Mouse (Mus musculus) liver (tissue): Measurements from ENCODE around the gene Ptpn18.
A peak's percentile ranks its signal among the peaks of the same experiment; 100 is the strongest.
"Not testable (repeated sequence)": the region's sequence is repeated elsewhere in the genome, so short reads cannot be mapped to it uniquely, and the experiment has no call there.

ENCODE experiments used
- DNase-seq: peaks from one replicate; pipeline ENCODE4 v3.0.0-alpha.2; 2020; ENCODE audit warnings: mixed read lengths

The Ptpn18 gene

DNA sequence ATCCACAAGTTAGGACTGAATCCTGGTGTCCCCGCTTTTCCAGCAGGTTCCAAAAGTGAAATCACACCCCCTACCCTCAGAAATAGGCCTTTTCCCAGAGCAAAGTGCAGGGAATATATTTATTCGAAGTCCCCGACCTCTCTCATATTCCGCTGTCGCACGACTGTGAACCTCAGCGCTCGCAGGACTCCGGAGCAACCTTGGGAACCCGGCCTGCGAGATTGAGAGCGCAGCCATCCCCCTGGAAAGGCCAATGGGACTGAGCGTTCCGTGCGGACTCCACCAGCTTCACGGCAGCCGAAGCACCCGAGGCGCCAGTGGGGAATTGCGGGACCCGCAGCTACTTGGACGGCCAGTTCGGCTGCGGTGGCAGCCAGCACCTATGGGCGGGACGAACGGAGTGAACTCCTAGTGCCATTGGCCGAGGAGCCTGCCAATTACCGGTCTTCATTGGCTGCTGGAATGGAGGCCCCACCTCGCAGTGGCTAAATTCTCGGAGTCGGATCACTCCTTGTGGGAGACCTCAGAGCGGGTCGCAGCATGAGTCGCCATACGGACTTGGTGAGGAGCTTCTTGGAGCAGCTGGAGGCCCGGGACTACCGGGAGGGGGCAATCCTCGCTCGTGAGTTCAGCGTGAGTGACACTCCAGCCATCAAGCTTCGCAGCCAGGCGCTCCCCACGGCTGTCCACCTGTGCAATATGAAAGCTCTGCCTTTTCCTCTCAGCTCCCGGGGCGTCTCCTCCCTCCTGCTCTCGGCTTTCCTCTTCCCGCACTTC lies at the start of gene Ptpn18:
Gene Ptpn18, plus strand, starts transcription at position 479 of the 777 bp plus-strand sequence.
- DNase-seq, result peak; percentile 92

DNA sequence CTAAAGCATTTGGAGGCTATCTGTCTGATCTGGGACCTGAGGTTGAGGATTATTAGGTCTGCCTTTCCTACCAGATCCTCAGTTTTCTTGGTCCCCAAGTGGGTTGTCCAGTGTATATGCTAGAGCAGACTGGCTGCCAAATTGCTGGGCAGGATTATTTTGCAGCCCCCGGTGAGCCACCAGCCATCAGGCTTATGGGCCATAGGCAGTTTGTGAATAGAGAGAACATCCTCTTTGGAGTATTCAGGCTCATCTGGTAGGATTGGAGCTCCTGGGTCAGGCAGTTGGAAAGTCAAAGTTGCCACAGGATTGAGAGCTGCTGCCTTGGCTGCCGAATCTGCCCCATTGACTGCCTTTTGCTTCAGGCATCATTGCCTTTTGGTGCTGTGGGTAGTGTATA lies 31.1 kb upstream of the Ptpn18 start:
- DNase-seq, result no peak

DNA sequence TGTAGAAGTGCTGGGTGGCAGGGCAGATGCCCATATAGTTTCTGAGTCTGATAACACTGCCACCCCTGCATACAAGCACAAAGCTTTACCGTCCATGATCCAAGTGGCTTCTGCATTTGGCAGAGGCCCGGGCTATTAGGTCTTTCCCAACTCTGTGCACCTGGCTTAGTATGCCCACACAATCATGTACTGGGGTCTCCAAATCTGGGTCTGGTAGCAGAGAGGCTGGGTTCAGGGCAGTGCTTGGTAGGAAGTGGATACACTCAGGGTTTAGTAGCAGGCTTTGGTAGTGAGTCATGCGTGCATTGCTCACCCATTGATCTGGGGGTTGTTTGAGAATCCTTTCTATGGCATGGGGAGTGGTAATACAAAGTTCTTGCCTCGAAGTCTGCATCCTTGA lies 30.3 kb upstream of the Ptpn18 start:
- no peak for DNase-seq

DNA sequence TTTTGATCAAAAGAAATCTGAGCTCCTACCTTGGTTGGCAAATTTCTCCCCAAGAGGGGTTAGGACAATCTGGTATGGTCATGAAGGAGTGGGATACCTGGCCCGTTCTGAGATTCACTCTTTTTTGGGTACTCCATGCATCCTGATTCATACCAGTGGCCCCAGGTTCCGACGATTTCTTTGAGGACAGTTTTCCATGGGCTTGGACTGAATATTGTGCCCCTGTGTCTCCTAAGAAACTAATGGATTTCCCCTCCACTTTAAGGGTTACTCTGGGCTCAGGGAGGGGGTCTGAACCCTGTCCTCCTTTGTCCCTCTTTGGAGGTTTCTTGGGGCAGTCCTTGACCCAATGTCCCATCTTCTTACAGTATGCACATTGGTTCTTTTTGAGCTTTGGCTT lies 28.6 kb upstream of the Ptpn18 start:
- DNase-seq, result no peak

DNA sequence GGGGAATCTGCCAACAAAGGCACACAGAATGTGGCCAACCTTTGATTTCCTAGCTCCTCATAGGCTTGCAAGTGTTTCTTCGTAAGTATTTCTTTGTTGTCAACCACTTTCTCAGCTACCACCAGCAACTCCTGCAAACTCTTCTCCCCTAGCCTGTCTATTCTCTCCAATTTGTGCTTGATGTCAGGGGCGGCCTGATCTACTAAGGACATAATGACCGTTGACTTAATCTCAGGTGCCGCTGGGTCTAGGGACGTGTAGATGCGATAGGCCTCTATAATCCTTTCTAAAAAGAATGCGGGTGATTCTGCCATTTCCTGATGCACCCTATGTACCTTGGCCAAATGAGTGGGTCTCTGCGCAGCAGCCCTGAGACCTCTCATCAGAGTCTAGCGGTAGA lies 28.1 kb upstream of the Ptpn18 start:
- DNase-seq, result no peak

DNA sequence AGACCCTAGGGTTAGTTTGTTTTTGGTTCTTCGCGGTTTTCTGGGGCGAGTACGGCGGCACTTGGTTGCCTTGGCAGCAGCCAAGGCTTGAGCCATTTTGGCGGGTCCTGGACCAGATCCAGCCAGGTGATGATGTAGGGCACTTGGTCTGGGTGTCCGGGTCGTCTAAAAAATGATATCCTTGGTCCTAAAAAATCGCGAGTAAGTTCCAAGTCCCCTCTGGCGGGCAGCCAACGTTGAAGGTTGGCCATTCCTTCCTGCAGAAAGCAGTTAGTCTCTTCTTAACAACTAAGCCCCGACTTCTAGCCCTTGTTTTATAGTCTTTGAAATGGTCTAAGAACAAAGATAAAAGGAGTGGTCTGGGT lies 27.2 kb upstream of the Ptpn18 start:
- DNase-seq, result no peak

DNA sequence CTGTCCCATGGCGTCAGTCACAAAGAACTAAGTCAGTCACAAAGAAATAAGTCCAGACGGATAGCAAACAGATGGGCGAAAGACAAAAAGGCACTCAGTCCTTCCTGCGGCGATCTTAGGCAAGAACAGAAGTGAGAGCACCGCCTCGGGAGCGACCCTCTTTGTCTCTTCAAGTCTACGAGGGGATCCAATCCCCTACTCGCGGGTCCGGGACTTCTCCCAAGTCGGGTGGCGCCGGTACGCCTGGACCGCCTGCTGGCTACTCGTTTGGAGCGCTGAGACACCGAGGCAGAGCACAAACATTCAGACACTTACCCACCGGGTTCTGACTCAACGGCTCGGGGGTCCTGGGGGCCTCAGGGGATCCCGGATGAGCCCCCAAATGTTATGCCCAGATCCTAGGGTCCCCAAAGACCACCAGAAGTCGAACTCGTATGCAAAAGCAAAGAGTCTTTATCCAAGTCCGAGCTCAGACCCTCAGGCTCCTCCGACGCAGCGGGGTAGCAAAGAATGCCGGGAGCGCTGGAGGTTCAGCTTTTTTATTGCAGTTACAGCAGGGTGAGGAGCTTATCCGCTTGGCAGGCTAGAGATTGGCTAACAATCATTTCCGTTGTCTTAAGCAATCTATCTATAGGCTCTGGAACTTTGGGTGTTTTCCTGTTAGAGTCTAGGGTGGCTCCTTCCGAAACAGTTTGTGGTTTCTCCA lies 26.6 kb upstream of the Ptpn18 start:
- DNase-seq, result peak; percentile 49

DNA sequence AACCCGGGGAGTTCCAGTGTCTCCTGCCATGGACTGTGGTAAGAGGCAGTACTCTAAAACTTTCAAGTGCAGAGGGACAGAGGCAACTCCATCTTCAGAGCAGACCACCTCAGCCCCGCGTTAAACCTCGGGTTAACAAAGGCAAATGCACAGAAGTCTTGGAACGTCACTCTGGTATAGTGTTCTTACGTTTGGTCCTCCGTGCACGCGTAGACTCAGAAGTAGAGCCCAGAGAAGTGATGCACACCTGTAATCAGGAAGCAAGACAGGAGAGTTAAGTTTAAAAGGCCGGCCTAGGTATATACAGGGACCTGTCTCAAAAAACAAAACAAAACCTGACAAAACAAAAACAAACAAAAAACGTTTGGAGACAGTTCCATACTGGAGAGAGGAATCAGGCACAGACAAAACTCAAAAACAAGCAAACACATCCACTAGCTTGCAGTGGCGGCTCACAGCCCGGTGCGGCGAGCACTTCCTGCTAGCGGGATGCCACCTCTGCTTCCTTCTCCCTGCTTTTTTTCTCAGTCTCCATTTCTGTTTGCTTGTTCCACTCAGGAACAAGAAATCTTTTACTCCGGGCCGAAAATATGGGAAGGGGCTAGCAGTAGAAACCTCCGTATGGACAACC lies 25.6 kb upstream of the Ptpn18 start:
- DNase-seq, result peak; percentile 39

DNA sequence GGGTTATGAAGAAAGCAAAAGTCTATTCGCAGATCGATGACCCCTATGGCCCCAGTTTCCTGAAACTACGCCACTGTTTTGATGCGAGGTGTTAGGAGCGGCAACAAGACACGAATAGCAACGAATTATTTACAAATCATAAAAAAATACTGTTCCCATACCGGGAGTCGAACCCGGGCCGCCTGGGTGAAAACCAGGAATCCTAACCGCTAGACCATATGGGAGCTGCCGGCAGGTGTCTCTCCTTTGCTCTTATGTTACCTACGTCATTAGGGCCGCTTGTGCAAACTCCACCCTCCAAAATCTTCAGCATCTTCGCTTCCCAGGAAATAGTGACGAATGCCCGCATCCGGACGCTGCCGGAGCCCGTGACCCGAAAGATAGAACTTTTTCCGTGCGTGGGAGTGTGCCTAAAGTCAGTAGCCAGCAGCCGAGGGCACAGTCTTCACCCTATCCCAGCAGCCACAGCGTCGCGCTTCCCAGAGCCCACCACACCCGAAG lies 24.9 kb upstream of the Ptpn18 start:
- peak; percentile 90 for DNase-seq

DNA sequence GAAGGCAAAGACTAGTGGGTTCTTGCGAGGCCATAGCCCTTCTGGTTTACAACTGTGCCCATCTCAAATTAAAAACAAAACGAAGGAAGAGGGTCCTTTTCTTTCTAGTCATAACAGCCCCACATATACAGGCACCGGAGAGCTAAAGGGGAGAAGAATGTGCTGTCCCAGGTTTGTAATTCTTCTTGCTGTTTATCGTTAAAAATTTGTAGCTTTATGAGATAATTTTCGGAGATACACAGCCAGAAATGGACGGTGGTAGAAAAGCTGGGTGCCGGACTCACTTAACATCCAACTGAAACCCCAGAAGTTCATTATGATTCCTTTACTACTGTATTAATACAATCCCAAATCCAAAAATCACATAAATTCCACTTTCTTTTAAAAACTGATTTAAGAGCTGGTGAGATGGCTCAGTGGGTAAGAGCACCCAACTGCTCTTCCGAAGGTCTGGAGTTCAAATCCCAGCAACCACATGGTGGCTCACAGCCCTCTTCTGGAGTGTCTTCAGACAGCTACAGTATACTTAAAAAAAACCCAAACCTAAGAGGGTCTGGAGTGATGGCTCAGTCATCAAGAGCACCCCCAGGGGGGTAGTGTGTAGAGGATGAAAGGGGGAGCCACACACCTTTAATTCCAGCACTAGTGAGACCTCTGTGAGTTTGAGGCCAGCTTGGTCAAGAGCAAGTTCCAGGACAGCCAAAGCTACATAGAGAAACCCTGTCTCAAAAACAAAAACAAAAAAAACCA lies 24.0 kb upstream of the Ptpn18 start:
- DNase-seq, result no peak

DNA sequence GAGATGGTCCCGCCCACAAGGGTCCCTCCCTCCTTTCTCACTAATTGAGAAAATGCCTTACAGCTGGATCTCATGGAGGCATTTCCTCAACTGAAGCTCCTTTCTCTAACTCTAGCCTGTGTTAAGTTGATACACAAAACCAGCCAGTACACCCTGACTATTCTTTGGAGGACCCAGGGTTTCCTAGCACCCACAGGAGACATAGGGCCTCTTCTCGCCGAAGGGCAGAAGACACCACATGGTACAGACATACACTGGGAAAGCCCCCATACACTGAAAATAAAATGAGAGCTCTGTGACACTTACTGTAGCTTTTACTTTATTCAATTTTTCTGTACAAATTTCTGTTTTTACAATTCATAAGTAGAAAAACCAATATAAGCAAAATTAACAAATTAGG lies 23.2 kb upstream of the Ptpn18 start:
- DNase-seq, result no peak

DNA sequence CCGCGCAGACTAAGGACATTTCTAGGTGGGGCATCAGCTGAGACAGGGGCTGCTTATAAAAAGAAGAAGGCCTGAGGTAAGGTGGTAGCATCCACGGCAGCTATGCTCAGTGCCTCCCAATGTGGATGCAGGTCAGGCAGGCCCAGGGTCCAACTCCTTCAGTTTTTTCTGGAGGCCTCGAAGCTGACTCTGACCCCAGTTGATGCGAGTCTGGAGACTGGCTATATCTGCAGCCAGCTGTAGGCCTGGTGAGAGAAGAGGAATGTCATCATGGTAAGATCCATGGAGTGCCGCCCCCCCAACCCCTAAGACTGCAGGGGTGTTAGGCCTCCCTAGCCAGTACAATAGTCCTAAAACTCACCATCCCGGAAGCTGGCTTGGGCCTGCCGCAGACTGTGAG lies 22.2 kb upstream of the Ptpn18 start:
- not testable (repeated sequence) for DNase-seq

DNA sequence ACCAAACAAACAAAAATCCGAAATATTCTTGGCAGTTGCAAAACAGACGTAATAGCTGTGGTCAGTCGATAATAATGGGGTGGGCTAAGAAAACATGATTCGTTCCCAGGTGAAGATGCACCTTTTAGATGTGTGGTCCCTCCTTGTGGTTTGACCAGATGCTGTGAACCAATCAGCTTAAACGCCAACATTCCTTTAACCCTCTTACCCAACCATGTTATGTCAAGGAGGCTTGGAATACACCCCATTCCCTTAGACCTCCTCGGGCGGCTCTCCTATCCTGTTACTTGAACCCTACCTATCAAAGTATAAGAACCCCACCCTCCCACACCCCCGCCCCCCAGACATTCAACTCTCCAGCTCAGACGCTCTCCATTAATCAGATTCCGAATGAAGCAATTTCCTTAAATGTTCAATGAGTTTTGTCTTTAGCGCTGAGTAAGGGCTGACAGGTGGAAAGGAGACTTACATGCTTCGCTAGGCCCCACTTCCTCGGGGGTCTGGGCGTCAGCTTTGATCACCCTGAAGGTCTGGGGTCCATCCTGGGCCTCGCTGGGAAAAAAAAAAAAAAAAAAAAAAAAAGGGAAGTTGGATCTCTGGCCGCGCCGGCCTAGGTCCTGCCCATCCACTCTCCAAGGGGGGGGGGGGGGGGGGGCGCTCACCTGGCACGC lies 21.0 kb upstream of the Ptpn18 start:
- no peak for DNase-seq

DNA sequence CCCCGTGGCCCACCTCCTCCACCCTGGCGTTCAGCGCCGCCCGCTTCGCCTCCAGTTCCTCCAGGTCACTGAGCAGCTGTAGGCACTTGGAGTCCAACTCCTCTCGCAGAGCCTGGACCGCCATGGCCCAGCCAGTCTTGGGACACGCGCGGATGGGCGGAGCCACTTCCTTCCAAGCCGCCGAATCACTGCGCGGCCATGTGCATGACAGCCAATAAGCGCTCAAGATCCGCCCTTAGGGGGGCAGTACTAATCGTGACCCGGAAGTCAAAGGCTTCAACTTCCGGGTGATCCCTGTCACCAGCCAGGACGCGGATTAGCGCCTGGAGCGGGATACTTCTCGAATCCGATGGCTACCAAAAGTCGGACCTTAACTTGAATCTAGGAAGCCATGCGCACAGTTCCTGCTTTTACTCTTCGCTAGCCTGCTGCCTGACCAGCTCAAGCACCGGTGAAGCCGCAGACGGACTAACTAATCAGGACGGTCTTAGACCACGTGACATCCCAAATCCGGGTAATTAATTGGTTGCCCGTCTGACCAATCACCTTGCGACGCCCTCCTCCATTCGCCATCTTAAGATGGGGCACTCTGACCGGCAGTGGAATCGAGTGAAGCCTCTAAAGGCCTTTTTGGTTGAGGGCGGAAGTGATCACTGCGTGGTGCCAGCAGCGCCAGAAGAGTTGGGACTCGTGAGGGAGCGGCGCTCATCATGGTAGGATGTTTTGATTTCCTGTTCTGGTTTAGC lies 20.2 kb upstream of the Ptpn18 start, which contains the start of the genes Ccdc115 and Imp4:
Gene Ccdc115, minus strand, starts transcription at position 458 of the 746 bp plus-strand sequence.
Gene Imp4, plus strand, starts transcription at position 637 of the 746 bp plus-strand sequence.
- peak; percentile 97 for DNase-seq

DNA sequence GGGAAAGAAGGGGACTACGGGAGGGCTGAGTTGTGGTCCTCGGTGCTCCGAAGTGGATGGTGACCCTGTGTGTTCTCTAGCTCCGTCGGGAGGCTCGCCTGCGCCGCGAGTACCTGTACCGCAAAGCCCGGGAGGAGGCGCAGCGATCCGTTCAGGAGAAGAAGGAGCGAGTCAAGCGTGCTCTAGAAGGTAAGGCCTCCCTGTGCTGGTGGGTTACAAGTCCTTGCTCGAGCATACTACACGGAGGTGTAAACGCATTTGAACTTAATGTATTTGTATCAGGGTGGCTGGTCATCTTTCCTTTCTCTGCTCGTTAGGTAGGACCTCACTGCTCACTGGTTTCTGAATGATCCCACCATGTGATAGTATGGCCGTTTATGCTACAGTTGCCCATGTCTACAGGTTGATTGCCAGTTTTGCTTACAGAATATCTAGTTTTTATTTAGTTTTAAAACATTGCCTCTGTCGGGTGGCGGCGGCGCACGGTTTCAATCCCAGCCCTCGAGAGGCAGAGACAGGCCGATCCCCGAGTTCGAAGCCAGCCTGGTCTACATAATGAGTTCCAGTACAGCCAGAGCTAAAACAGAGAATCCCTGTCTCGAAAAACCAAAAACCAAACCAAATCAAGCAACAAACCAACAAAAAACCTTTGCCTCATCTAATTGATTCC lies 19.5 kb upstream of the Ptpn18 start:
- DNase-seq, result no peak

DNA sequence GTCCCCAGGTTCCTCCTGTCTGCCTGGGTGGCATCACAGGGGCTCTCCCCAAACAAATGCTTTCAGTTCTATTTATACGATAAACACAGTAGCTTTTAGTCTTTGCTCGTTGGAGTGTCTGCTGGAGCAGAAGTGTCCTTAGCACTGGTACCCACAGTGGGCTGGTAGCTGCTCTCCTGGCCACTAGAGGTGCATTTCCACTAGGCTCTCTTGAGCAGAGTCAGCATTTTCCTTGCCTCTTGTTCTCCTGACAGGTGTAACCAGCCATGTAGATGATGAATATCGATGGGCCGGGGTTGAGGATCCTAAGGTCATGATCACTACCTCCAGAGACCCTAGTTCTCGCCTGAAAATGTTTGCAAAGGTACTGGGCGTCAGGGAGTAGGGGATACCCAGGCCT lies 16.4 kb upstream of the Ptpn18 start:
- no peak for DNase-seq

DNA sequence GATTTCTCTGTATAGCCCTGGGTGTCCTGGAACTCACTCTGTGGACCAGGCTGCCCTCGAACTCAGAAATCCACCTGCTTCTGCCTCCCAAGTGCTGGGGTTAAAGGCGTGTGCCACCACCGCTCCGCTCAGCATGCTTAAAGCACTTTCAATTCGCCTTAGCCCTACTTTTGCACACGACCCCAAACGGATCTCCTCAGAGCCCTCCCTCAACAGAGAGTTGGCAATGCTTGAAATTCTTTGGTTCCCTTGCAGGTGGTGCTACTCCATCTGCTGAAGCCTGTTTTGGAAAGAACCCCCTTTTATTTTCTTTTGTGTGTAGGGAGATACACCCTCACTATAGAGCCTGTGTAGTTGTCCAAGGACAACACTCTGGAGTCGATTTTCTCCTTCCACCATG lies 1.1 kb upstream of the Ptpn18 start:
- DNase-seq, result no peak

DNA sequence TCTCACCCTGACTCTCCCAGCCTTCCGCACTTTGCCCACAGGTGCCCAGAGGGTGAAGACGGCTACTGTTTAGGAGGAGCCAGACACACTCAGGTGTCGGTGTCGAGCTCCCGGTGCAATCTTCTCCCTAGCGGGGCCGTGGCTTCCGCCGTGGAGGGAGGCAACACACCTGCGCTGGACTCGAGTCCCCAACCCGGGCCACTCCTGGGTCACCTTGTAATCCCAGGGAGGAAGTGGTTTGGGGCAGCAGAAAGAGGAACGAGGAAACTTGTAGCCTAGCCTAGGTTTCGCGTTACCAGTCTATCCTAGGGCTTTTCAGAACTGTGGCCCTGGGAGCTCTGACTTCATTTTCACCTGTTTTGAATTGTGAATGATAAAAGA lies 489 bp downstream of the Ptpn18 start:
- no peak for DNase-seq

DNA sequence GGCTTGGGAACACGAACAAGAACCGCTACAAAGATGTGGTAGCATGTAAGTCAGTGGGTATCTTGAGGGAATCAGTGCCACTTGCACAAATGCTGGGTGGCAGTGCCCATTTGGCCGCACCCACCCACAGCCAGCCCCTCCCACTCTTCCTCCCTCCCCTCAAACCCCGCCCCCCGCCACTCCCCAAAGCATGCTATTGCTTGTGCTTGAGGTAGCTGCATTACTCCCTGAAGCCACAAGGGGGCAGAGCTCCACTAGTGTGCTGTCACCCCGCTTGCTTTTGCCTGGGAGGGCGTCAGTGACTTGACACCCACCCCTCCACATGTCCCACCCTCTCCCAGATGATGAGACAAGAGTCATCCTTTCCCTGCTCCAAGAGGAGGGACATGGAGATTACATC lies 3.2 kb downstream of the Ptpn18 start:
- peak; percentile 85 for DNase-seq

DNA sequence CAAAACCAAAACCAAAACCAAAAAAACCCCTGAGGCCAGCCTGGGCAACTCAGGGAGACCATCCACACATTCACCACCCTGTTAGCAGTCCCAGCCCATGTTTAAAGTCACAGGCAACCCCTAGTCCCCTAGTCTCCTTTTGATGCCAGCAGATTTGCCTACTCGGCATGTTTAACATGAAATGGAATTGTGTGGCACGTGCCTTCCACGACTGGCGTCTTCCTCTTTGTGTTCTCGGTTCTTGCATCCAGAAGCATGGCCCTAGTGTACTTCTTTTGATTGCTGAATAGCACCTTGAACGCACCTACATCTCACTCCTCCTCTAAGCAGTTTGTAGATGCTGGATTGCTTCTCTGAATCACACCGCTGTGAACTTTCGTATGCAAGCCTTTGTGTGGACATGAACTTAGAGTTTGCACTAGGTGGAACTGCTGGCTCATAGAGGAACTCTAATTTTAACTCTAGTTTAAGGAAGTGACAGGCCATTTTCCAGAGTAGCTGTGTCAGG lies 4.8 kb downstream of the Ptpn18 start:
- no peak for DNase-seq

DNA sequence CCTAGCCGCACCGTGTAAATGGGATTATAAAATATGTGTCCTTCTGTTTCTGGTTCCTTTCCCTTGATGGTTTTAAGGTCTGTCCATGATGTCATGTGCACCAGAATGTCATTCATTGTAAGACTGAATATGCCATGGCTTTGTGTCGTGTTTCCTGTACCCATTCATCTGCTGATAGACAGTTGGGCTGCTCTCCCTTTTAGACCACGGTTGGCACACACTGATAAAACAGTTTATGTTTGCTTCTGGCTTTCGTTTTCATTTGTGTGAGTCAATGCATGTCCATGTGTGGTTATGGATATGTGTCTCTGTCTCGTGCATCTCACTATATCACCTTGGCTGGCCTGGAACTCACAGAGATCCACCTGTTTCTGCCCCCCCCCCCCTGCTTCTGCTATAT lies 5.9 kb downstream of the Ptpn18 start:
- no peak for DNase-seq
